ENCODE assay signal across 21 mouse cellular contexts in genomic region chr12:69280915-69281314, GRCm38 (mm10). TPM values are rescaled to one million over a fixed set of nuclear protein-coding genes. Genes with fewer than 3 reads are reported as not detected.
DNase-seq lines count a peak whose midpoint lies in the region; TF ChIP-seq lines count a peak whose summit lies in the region.
"Had no signal": no experiment of that assay in that cellular context is flagged by ENCODE, and none has a peak within 500 bp of the region (broad histone marks: within the 10 kb centered on the region; RNA-seq: fewer than 3 reads in every experiment).

No protein-coding gene starts in this region.

- no peak overlapping the region for H3K9ac ChIP-seq in ES-E14 (ENCODE audit: insufficient read depth, low read depth, low read length, poor library complexity, severe bottlenecking)

- H3K36me3 ChIP-seq in ES-E14 (ENCODE audit: control insufficient read depth, insufficient read depth, low read length, poor library complexity, severe bottlenecking) = no peaks in the 10 kb centered on the region
- H3K36me3 ChIP-seq: G1E had no signal

- H3K27ac ChIP-seq in ES-E14 (ENCODE audit: insufficient read depth, low read depth, low read length, poor library complexity, severe bottlenecking) = no peak overlapping the region

- H3K4me1 ChIP-seq in ES-E14 (ENCODE audit: control insufficient read depth in 2 of 2, insufficient read depth in 2 of 2, low read length in 2 of 2, poor library complexity in 1 of 2) = no peaks in the 10 kb centered on the region

- H3K4me3 ChIP-seq in ES-E14 (ENCODE audit: insufficient read depth in 1 of 2, low read depth in 1 of 2, low read length in 2 of 2, poor library complexity in 1 of 2, severe bottlenecking in 1 of 2) = no peak overlapping the region

- in situ Hi-C loops in ES-E14 (cut with MboI; ENCODE audit: low sequenced_read_pairs in 2 of 2, unreplicated experiment in 2 of 2) = no loop called here

- no peaks in the 10 kb centered on the region for H3K9me3 ChIP-seq in ES-E14 (ENCODE audit: control insufficient read depth, insufficient read depth, low read depth, low read length)
- H3K9me3 ChIP-seq: G1E had no signal

- DNase-seq in heart, adult 11 months = peak; percentile 5
- no peak for DNase-seq in heart, postnatal 25 days (ENCODE audit: low spot score)
- no peak for DNase-seq in ES-E14 (ENCODE audit: low read depth, low spot score)
- peak; percentile 31 for DNase-seq in R1 (ENCODE audit: low read depth, low spot score)
- peak; percentile 16 for DNase-seq in ZHBTc4 (ENCODE audit: low read depth, low spot score)
- DNase-seq in frontal cortex, postnatal 10 days (ENCODE audit: low spot score in 2 of 2) = no peak
- DNase-seq in kidney, adult 18-20 months = no peak
- DNase-seq in kidney, postnatal 14 days = no peak
- DNase-seq: adrenal gland, adult 2 months; adrenal gland, adult 8-10 months; adrenal gland, postnatal 10 days; adrenal gland, postnatal 14 days; adrenal gland, postnatal 25 days; adrenal gland, postnatal 36 days; B cell, adult 2 months; cerebellum, adult 11 months; cerebellum, adult 11-12 months; cerebellum, adult 18-20 months; cerebellum, adult 2 months; cerebellum, adult 8-10 months had no signal

- intact Hi-C loops in heart, postnatal 25 days (cut with DNase I) = no loop called here

TF ChIP-seq in ES-E14, 5 proteins besides CTCF, POLR2A, EP300 and RAD21:
- TF ChIP-seq MAFK (IDR thresholded peaks at IDR 0.05; ENCODE audit: insufficient read depth, low read depth, low read length) (no peak), CHD2 (IDR thresholded peaks at IDR 0.05; ENCODE audit: low read depth, low read length) (no peak), HCFC1 (IDR thresholded peaks at IDR 0.05; ENCODE audit: borderline replicate concordance, insufficient read depth, low read length) (no peak), ZNF384 (IDR thresholded peaks at IDR 0.05; ENCODE audit: low read depth, low read length) (peak; percentile 94)

RNA-seq across cellular contexts. Expression of gene Klhdc2, which starts 15.6 kb away (rescaled TPM):
- total RNA-seq in heart, postnatal 25 days (2021) = 100 to 1,000 TPM; 103 to 105 TPM
- total RNA-seq in ES-E14 (2012; rRNA removed) = 28.2 and 40.7 TPM in 2 replicates

RNA-seq across cellular contexts. Expression of gene Klhdc1, which starts 39.9 kb away (rescaled TPM):
- 10 to 100 TPM; 26.5 to 28.7 TPM for total RNA-seq in heart, postnatal 25 days (2021)
- 1.3 and 1.7 TPM in 2 replicates for total RNA-seq in ES-E14 (2012; rRNA removed)

RNA-seq across cellular contexts. Expression of gene Pole2, which starts 52.9 kb away (rescaled TPM):
- 1 to 10 TPM in 1 of 2 experiments, under 1 TPM in 1; 0.98 to 1.2 TPM for total RNA-seq in heart, postnatal 25 days (2021)
- total RNA-seq in ES-E14 (2012; rRNA removed) = 23.2 and 24.4 TPM in 2 replicates

Comparison
In these comparisons a context has a peak if more than half of its experiments do, and no peak if none do; other contexts are left out.
1. DNase-seq: peak in heart, adult 11 months (single experiment), R1 (single experiment) and ZHBTc4 (single experiment); none in heart, postnatal 25 days (single experiment), ES-E14 (single experiment), frontal cortex, postnatal 10 days (0 of 2), kidney, adult 18-20 months (single experiment) and kidney, postnatal 14 days (single experiment).
2. RNA of gene Klhdc1, which starts 39.9 kb away (total RNA-seq): 26.5 to 28.7 TPM in heart, postnatal 25 days; 1.3 to 1.7 TPM in ES-E14; every median in the first group is over 10 times any median in the second.
3. RNA of gene Pole2, which starts 52.9 kb away (total RNA-seq): 23.2 to 24.4 TPM in ES-E14; 0.98 to 1.2 TPM in heart, postnatal 25 days; every median in the first group is over 10 times any median in the second.